Mouse (Mus musculus) spleen, postnatal 0 days (tissue): Measurements from ENCODE around the gene Stxbp2. TPM values are rescaled to one million over a fixed set of nuclear protein-coding genes. Genes with fewer than 3 reads are reported as not detected.

ENCODE experiments used
- polyA plus RNA-seq: library from polyadenylated mRNA; unstranded; fragments of >200 nt; fragmentation: Nextera tagmentation; extraction: Ambion mirVana; gene quantifications from 2 replicates; pipeline ENCODE4 v1.2.1, GENCODE M21; 2015

The Stxbp2 gene
- 67.6 and 74.2 TPM in 2 replicates for polyA plus RNA-seq

GRCm38 (mm10) chr8:3630647-3631477 is at the start of gene Stxbp2:
Gene Stxbp2, plus strand, starts transcription at chr8:3630955.

GRCm38 (mm10) chr8:3586993-3587390 is 43.8 kb upstream of the Stxbp2 start, which contains the start of gene Camsap3:
Gene Camsap3, plus strand, starts transcription at chr8:3587293.

DNA sequence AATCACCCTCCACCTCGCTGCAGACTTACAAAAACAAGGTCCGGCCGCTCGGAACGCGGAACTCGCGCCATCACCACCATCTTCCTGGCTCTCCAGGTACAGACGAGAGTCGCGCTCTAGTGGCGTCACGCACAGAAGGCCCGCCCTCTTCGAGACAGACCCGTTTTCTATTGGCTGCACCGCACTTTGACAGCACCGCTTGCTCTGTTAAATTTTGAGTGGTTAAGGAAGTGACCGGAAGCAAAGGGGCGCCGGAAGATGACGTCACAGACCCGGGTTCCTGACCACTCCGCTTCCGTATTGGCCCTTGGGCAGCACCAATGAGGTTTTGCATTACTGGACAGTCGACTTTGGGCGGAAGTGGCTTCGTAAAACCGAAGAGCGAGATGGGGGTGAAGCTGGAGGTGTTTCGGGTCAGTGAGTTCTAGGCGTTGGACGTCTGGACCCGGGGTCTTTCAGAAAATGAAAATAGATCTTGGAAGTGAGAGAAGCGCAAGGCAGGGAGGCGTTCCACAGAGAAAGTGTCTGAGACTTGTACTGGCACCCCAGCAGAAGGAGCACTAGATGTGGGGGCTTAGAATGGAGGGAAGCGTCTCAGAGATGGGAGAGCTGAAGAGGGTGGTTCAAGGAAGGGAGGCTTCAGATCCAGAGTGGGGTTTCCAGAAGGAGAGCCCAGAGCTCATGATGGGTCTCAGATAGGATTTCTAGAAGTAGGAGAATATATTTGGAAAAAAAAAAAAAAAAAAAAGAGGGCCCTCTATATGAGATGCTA is 9.4 kb upstream of the Stxbp2 start, which contains the start of the genes Xab2 and Pet100:
Xab2 (minus strand) TSS at position 118 of the 772 bp plus-strand sequence.
Pet100 (plus strand) TSS at position 350 of the 772 bp plus-strand sequence.

DNA sequence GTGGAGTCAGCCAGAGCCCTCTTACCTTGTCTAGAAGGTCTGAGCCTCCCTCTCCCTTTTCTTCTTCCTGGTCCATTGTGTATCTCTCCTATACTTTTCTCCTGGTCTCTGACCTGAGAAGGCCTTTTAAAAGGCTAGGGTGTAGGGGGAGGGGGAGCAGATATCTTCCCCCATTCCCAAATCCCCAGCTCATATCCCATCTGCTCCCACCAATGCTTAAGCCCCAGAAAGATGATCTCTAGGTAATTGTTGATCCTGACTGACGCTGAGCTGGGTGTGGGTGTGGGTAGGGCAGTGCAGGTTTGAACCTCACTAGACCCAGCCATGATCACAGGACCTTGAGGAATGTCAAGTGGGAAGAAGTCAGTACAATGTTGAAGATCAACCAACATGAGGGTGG is 5.3 kb upstream of the Stxbp2 start, which contains the start of gene Pcp2:
Pcp2 (minus strand) TSS at position 101 of the 400 bp plus-strand sequence.

DNA sequence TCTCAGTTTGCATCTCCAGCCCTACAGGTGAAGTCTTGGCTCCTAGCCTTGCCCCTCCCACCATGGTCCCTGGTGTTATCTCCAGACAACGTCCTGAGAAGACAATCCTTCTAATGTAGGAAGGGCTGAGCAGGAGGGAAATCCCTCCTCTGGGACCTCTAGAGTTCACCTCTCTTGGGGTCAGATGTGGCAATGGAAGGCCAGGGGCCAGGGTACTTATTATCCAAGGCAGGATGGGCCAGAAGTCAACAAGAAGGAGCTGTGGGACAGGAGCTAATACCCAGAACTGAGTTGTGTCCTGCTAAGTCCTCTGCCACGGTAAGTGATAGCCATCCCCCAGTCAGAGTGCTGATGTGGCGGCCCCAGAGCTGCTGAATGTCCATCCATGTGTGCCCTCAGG is 24.8 kb downstream of the Stxbp2 start, which contains the start of gene Retn:
Retn (plus strand) TSS at position 245 of the 400 bp plus-strand sequence.

DNA sequence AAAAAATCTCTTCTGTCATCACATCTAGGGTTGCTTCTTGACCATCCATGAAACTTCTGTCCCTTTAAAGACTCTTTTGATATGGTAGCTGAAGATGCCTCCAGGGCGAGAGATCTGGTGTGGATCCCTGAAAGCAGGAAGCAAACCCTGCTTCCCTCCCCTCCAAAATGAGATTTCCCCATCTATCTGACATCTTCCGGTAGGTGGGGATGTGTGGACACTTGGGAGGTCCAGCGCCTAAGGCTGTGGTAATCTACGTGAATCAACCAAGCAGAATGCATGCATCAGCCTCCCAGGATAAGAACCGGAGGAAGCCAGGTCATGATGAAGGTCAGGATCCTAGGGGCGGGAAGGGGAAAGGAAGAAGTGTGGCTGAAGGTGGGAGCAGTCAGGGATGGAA is 34.8 kb downstream of the Stxbp2 start, which contains the start of gene Mcemp1:
Mcemp1 (plus strand) TSS at position 248 of the 400 bp plus-strand sequence.

GRCm38 (mm10) chr8:3671980-3672491 is 41.3 kb downstream of the Stxbp2 start, which contains the start of gene Fcor:
Gene Fcor, minus strand, starts transcription at chr8:3672362.

DNA sequence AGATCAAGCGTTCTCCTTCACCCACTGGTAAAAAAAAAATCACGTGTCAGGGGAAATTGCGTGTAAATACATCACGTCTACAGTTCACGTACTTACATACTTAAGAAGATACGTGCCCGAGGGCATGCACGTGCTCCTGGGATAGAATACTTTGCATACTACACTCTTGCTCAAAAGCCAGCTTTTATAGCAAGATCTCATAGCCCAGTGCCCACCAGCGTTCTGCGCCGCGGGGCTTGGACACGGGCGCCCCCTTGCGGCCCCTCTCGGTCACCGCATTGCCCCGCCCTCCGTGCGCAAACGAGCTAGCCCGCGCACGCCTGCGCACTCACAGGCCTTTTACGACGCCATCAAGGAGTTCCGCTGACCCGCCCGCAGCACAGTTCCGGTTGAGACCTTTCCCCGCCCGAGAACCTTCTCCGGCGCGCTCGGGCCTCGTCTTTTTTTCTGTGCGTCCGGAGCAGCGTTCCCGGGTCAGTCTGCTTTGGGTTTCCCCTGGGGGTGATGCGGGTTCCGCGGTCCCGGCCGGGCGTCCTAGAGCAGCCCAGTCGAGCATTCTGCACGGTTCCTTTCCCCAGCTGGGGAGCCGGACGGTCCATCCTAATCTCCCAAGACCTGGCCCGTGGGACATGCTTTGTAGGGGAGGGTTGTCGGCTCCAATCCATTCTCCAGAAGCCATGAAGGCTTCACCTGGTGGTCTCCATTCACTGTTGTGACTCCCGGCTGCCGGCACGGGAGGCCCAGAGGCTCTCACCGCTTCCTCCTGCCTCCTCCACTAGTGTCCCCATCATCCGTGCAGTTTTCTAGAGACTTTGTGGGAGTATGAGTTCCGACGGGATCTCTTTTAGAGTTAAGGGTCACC is 45.6 kb downstream of the Stxbp2 start, which contains the start of gene Trappc5:
Trappc5 (plus strand) TSS at position 169 of the 862 bp plus-strand sequence.

Other genes with a start within 250 kb of the Stxbp2 start
- gene Arhgef18, start 237.9 kb upstream of the Stxbp2 start, polyA plus RNA-seq: 4.0 and 4.4 TPM in 2 replicates
- 2.7 and 2.9 TPM in 2 replicates for gene Pex11g, start 163.3 kb upstream of the Stxbp2 start, polyA plus RNA-seq
- not detected in 2 replicates for gene Tex45, start 160.1 kb upstream of the Stxbp2 start, polyA plus RNA-seq
- gene Zfp358, start 137.8 kb upstream of the Stxbp2 start, polyA plus RNA-seq: 7.5 and 9.9 TPM in 2 replicates
- 21.6 and 26.6 TPM in 2 replicates for gene Mcoln1, start 130.5 kb upstream of the Stxbp2 start, polyA plus RNA-seq
- 11.6 and 13.9 TPM in 2 replicates for gene Pnpla6, start 115.6 kb upstream of the Stxbp2 start, polyA plus RNA-seq
- gene C330021F23Rik, start 63.0 kb upstream of the Stxbp2 start, polyA plus RNA-seq: 0.13 TPM in 1 of 2 replicates, not detected in the other
- gene Camsap3, start 43.7 kb upstream of the Stxbp2 start, polyA plus RNA-seq: 1.1 and 1.3 TPM in 2 replicates
- 31.8 and 33.8 TPM in 2 replicates for gene Xab2, start 9.6 kb upstream of the Stxbp2 start, polyA plus RNA-seq
- gene Pet100, start 9.4 kb upstream of the Stxbp2 start, polyA plus RNA-seq: 124 TPM in 2 replicates
- 0.21 and 0.26 TPM in 2 replicates for gene Pcp2, start 5.4 kb upstream of the Stxbp2 start, polyA plus RNA-seq
- gene Retn, start 24.8 kb downstream of the Stxbp2 start, polyA plus RNA-seq: 0.51 and 0.76 TPM in 2 replicates
- 35.9 and 48.3 TPM in 2 replicates for gene Mcemp1, start 34.8 kb downstream of the Stxbp2 start, polyA plus RNA-seq
- 5.9 and 7.1 TPM in 2 replicates for gene Fcor, start 41.4 kb downstream of the Stxbp2 start, polyA plus RNA-seq
- 17.6 and 19.0 TPM in 2 replicates for gene Trappc5, start 45.3 kb downstream of the Stxbp2 start, polyA plus RNA-seq
- gene Fcer2a, start 63.2 kb downstream of the Stxbp2 start, polyA plus RNA-seq: 0.18 and 0.27 TPM in 2 replicates
- 0.13 and 0.16 TPM in 2 replicates for gene Clec4g, start 89.7 kb downstream of the Stxbp2 start, polyA plus RNA-seq
- gene Cd209a, start 118.0 kb downstream of the Stxbp2 start, polyA plus RNA-seq: 0.14 and 0.36 TPM in 2 replicates
- not detected in 2 replicates for gene Cd209e, start 223.4 kb downstream of the Stxbp2 start, polyA plus RNA-seq
- 0.15 TPM in 1 of 2 replicates, not detected in the other for gene Cd209d, start 247.6 kb downstream of the Stxbp2 start, polyA plus RNA-seq